Mouse (Mus musculus): ENCODE data around the gene Aqp7.
A peak's percentile ranks its signal among the peaks of the same experiment; 100 is the strongest.
"Not testable (repeated sequence)": the region's sequence is repeated elsewhere in the genome, so short reads cannot be mapped to it uniquely, and the experiment has no call there.

Gene Aqp7

GRCm38 (mm10) chr4:41047524-41048271 lies at the start of gene Aqp7:
Gene Aqp7 (minus strand): TSS chr4:41048139.
- DNase-seq, result no peak

GRCm38 (mm10) chr4:41097381-41097780 lies 49.4 kb upstream of the Aqp7 start:
- no peak for DNase-seq

- DNase-seq, result no peak
Observed at GRCm38 (mm10) chr4:41096794-41097193, 48.9 kb upstream of the Aqp7 start.

- no peak for DNase-seq
Observed at GRCm38 (mm10) chr4:41096169-41096568, 48.2 kb upstream of the Aqp7 start.

- peak; percentile 60 for DNase-seq
Observed at GRCm38 (mm10) chr4:41094361-41094760, 46.4 kb upstream of the Aqp7 start.

GRCm38 (mm10) chr4:41092958-41093357 lies 45.0 kb upstream of the Aqp7 start:
- no peak for DNase-seq

GRCm38 (mm10) chr4:41091391-41091790 lies 43.5 kb upstream of the Aqp7 start:
- DNase-seq, result no peak

GRCm38 (mm10) chr4:41089705-41090104 lies 41.8 kb upstream of the Aqp7 start:
- no peak for DNase-seq

GRCm38 (mm10) chr4:41089189-41089588 lies 41.2 kb upstream of the Aqp7 start:
- no peak for DNase-seq

- no peak for DNase-seq
Observed at GRCm38 (mm10) chr4:41087459-41088298, 39.7 kb upstream of the Aqp7 start.

- DNase-seq, result no peak
Observed at GRCm38 (mm10) chr4:41086947-41087346, 39.0 kb upstream of the Aqp7 start.

GRCm38 (mm10) chr4:41084819-41085218 lies 36.9 kb upstream of the Aqp7 start:
- no peak for DNase-seq

- not testable (repeated sequence) for DNase-seq
Observed at GRCm38 (mm10) chr4:41082803-41083202, 34.9 kb upstream of the Aqp7 start.

- DNase-seq, result no peak
Observed at GRCm38 (mm10) chr4:41081733-41082132, 33.8 kb upstream of the Aqp7 start.

- no peak for DNase-seq
Observed at GRCm38 (mm10) chr4:41078726-41079125, 30.8 kb upstream of the Aqp7 start.

GRCm38 (mm10) chr4:41074461-41074860 lies 26.5 kb upstream of the Aqp7 start:
- no peak for DNase-seq

GRCm38 (mm10) chr4:41073008-41073817 lies 25.3 kb upstream of the Aqp7 start:
- DNase-seq, result peak; percentile 12

- DNase-seq, result no peak
Observed at GRCm38 (mm10) chr4:41071500-41072429, 23.8 kb upstream of the Aqp7 start.

GRCm38 (mm10) chr4:41065196-41065595 lies 17.3 kb upstream of the Aqp7 start:
- peak; percentile 10 for DNase-seq

- DNase-seq, result peak; percentile 57
Observed at GRCm38 (mm10) chr4:41063894-41064673, 16.1 kb upstream of the Aqp7 start.

GRCm38 (mm10) chr4:41063351-41063750 lies 15.4 kb upstream of the Aqp7 start:
- no peak for DNase-seq
